Mouse (Mus musculus) c-Kit-negative CD71-positive TER-119-positive erythroid progenitor cells, embryonic 14.5 days (primary cell): ENCODE data around the gene Ccrl2.
A peak's percentile ranks its signal among the peaks of the same experiment; 100 is the strongest.

Experiments
- DNase-seq: peaks from one replicate; pipeline ENCODE4 v3.0.0-alpha.2; 2013; ENCODE audit warnings: low read depth, low spot score

The Ccrl2 gene

GRCm38 (mm10) chr9:111056798-111057543, at the start of gene Ccrl2:
Gene Ccrl2 (minus strand): TSS chr9:111057519.
- peak; percentile 93 for DNase-seq

- DNase-seq: no peak
These were observed 46.6 kb upstream of the Ccrl2 start for GRCm38 (mm10) chr9:111103893-111104292.

DNA sequence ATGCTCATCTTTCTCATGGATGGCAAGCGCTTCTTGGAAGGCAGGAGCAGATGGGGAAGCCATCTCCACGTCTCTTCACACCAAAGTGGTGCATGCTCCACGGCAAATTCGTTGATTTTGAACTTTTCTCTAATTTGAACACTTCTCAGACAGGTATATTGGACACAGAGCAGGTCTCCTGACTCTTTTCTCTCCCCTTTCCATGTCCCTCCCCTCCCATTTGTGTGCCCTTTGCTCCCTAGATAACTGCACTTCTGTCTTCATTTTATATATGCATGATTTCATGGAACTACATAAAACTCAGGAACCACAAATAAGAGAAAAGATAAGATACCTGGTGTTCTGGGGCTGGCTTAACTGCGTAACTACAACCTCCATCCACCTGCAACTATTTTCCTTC, 46.0 kb upstream of the Ccrl2 start:
- DNase-seq: no peak

DNA sequence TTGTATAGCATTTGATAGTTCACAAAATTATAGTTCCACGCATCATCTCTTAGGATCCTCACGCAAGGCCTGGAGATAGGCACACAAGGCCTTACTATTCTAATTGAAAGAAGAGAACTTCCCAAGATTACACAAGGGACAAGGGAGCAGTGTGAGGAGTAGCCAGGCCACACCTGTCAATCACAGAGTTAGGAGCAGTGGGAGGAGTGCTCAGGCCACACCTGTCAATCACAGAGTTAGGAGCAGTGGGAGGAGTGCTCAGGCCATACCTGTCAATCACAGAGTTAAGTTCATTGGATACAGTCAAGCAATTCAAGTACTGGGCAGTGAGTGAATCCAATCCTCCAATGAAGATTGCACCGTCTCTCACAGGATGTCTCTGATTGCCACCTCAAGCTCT, 43.1 kb upstream of the Ccrl2 start:
- no peak for DNase-seq

GRCm38 (mm10) chr9:111097543-111097942, 40.2 kb upstream of the Ccrl2 start:
- DNase-seq: no peak

GRCm38 (mm10) chr9:111096419-111097326, 39.4 kb upstream of the Ccrl2 start:
- no peak for DNase-seq

- no peak for DNase-seq
These were observed 38.4 kb upstream of the Ccrl2 start for GRCm38 (mm10) chr9:111095710-111096109.

DNA sequence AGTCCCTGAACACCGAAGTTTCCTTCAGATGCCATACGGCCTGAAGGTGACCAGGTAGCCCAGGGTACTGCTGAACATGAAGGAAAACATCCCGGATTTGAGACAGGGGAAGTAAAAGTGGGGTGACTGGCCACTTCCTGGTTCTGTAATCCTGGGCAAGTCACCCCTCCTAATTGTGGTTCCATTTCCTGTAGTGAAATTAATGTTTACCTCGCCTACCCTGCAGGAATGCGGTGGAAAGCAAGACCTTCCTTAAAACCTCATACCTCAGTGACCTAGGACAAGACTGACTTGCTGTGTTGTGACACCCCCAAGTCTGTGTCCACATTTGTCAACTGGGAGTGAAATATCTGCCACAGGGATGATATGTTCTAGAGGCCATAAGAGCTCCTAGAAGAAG, 37.3 kb upstream of the Ccrl2 start:
- no peak for DNase-seq

DNA sequence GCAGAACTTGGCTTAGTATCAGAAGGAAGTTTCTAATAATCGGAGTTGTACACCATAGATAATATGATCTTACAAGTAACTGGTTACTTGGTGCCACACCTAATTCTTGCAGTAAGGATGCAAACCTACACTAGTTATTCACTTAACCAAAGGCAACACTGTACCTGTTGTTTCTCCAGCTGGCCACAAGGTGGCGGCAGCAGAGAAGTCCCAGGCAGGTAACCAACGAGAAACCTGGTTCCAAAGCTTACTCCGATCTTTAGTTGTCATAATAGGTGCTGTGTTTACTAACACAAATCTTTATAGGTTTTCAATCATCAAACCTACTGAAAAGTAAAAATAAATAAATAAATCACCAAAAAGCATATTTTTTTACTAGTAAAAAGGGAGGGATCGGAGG, 35.8 kb upstream of the Ccrl2 start:
- peak; percentile 36 for DNase-seq

- no peak for DNase-seq
These were observed 35.3 kb upstream of the Ccrl2 start for GRCm38 (mm10) chr9:111092657-111093056.

- no peak for DNase-seq
These were observed 31.6 kb upstream of the Ccrl2 start for GRCm38 (mm10) chr9:111088886-111089285.

DNA sequence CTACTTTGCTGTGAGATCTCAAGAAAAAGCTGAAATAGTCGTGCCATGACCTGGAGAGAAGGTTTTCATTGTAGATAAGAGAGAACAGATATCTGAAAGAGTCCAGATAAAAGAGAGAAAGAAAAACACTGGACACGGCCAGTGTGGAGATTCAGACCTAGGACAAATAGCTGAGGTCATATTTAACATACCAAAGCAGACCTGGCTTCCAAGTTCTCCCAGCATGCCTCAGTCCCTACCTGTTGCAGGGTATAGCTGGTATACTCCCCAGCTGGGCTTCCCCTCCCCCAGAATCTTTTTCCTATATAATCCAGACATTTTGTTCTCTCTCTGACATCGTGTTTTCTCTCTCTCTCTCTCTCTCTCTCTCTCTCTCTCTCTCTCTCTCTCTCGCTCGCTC, 30.6 kb upstream of the Ccrl2 start:
- DNase-seq: no peak

DNA sequence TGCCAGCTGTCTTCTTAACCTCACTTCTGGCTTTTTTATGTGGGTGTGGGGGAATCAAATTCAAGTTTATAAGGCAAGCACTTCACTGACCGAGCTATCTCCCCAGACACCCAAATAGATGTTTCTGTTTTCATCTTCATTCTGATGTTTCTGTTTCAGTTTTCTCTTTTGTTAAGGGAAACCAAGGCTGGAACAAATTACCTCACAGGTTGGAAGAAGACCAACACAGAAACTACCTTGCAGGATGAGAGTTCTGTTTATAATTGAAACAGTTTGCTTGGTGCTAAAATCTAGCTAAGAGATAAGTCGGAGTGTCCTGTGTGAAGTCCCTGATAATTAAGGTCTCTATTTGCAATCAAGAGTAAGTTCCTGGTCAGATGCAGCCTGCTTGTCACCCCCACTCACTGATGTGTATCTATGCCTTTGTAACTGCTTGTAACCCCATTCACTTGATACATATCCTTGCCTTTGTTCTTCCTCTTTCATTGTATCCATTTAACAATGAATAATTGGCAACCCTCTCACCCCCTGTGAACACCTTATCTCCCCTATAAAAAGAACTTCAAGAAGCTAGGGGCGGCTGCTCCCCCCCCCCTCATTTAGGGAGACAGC, 29.8 kb upstream of the Ccrl2 start:
- DNase-seq: no peak

GRCm38 (mm10) chr9:111086137-111086536, 28.8 kb upstream of the Ccrl2 start:
- no peak for DNase-seq

DNA sequence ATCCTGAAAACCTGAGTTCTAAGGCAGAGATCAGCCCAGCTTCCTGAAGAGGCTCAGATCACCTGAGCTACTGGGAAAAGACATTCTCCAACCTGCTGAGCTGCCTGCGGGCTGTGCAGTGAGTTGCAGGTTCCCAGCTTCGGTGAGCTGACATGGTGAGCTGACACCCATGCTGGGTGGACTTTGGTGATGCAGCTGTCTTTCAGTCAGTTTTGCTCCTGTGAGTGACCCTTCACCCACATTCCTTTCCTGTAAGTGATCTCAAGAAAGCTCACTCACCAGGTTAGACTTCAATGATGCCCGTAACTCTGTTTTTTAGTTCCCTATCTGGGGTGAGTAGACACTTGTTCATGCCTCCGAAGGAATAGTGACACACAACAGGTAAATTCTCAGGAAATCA, 28.0 kb upstream of the Ccrl2 start:
- no peak for DNase-seq

GRCm38 (mm10) chr9:111081765-111082164, 24.4 kb upstream of the Ccrl2 start:
- no peak for DNase-seq

DNA sequence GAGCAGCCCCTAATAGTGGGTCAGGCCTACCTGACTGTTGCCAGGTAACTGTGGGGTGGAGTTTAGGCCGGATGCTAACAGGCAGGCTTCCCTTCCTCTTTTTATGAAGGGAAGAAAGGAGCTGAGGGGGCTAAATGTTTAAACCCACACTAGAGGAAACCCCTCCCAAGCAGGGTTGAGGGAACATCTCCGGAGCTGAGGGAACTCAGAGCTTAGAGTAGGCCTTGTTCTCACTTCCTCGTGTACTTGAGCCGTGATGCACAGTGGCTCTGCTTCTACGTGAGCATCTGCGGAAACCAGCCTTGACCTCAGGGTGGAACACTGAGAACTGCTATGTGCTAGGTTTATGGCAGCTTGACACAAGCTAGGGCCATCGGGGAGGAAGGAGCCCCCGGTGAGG, 23.5 kb upstream of the Ccrl2 start:
- DNase-seq: no peak

DNA sequence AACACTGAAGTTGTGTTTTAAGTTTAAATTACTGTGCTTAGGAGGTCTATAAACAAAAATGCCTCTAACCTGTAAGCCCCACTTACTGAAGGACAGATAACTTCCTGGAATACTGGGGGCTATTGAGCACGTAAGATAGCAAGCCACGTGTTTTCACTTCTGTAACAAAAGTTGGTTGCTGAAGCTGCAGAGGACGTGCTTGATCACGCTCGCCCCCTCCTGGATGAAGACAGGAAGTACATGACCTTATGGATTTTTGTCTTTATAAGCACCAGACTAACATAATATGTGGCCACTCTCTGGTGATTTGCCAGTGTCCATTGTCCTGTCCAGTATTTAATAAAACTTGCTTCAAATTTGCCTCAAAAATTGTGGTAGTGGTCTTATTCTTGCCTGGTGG, 20.4 kb upstream of the Ccrl2 start:
- peak; percentile 44 for DNase-seq

DNA sequence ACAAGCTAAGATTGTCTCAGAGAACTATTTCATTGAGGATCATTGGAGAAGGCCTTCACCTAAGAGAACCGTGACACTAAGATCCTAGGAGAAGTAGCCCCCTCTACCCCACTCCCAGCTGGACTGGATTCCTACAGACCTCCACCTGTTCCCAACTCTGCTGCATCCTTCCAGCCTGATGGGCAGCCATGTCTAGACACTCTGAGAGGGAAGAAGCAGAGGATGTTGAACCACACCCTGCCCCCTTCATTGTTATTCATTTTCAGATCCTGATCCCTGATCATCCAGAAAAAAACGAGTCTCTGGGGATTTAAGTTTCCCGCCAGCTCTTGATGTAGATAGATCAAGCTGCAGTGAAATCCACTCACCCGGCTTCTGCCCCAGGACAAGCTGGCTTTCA, 15.7 kb upstream of the Ccrl2 start:
- DNase-seq: no peak

DNA sequence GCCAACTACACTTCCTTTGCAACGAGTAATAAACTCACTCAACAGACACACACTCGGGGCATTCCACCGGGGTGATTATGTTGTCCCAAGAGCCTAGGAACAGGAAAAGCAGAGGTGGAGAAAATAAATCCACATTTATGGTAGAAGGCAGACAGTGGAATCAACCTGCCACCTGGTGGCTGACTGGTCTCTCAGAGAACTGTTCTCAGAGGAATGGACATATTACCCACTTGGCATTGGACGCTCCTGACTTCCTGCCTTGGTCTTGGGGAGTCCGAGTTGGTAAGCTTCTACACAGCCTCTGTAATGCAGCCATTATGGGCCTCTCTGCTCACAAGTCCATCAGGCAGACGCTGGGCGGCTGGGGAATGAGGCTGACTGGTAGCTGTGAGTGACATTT, 14.9 kb upstream of the Ccrl2 start:
- DNase-seq: no peak

DNA sequence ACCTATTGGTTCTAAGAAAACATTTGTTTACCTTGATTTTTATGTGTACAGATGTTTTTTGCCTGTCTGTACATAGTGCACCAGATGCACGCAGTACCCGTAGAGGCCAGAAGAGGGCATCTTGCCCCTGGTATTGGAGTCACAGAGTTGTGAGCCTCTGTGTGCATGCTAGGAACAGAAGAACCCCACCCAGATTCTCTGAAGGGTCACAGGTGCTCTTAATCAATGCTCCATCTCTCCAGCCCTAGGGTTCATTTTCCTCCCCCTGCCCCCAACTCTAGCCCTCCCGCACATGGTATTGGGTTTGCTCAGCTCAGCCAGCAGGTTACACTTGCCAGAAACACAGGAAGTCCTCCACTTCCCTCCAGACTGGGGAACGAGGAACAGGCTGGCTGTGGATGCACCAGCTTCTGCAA, 13.2 kb upstream of the Ccrl2 start:
- DNase-seq: peak; percentile 58

- no peak for DNase-seq
These were observed 9.7 kb upstream of the Ccrl2 start for GRCm38 (mm10) chr9:111067052-111067451.
